Mouse (Mus musculus): ENCODE data around the gene Hist1h4k. TPM values are rescaled to one million over a fixed set of nuclear protein-coding genes. Genes with fewer than 3 reads are reported as not detected.
"Not testable (repeated sequence)": the region's sequence is repeated elsewhere in the genome, so short reads cannot be mapped to it uniquely, and the experiment has no call there.

Gene Hist1h4k
- polyA plus RNA-seq (2015; fragmentation: Nextera tagmentation; extraction: Ambion mirVana), result not detected in 2 replicates

GRCm38 (mm10) chr13:21750159-21751017 lies at the start of gene Hist1h4k:
Hist1h4k (minus strand) TSS chr13:21750505.
- under 1% methylated on average over 39 of the region's 56 CpGs for WGBS
- ATAC-seq, result peak; percentile 92
- H3K4me3 ChIP-seq (ENCODE audit: low read length), result peak within 1 kb of the TSS; percentile 48
- H3K27ac ChIP-seq (ENCODE audit: low read depth, low read length), result peak within 1 kb of the TSS; percentile 79
- not testable (repeated sequence) for H3K36me3 ChIP-seq (ENCODE audit: control insufficient read depth, insufficient read depth, low read length); H3K27me3 ChIP-seq (replicated peaks; ENCODE audit: control insufficient read depth, insufficient read depth, low read length); H3K9me3 ChIP-seq (ENCODE audit: control insufficient read depth, low read length)
- peaks cover 18% of the 10 kb centered on the region for H3K4me1 ChIP-seq (ENCODE audit: control insufficient read depth, insufficient read depth, low read depth, low read length)
- peak within 1 kb of the TSS; percentile 60 for H3K9ac ChIP-seq (ENCODE audit: low read depth, low read length)
- peak within 1 kb of the TSS; percentile 78 for H3K4me2 ChIP-seq (ENCODE audit: low read length)

DNA sequence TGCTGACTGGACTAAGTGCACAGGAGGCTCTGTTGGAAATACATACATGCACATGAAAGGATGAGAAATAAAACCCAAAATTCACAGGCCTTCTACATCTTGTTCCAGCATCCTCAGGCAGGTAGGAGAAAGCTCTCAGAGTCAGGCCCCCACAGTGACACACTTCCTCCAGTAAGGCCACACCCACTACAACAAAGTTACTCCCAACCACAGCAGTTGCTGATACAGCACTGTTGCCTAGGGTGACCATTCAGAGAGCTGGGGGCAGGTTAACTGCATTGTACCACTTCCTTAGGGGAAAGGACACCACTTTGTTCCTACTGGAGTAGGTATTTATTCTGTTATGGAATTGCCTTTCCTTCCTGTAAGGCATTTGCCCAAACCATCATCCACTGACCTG lies 46.9 kb upstream of the Hist1h4k start:
- not testable (repeated sequence) for H3K27ac ChIP-seq (ENCODE audit: low read depth, low read length); ATAC-seq; H3K4me1 ChIP-seq (ENCODE audit: control insufficient read depth, insufficient read depth, low read depth, low read length); H3K36me3 ChIP-seq (ENCODE audit: control insufficient read depth, insufficient read depth, low read length); H3K9me3 ChIP-seq (ENCODE audit: control insufficient read depth, low read length); H3K27me3 ChIP-seq (replicated peaks; ENCODE audit: control insufficient read depth, insufficient read depth, low read length); H3K9ac ChIP-seq (ENCODE audit: low read depth, low read length); H3K4me2 ChIP-seq (ENCODE audit: low read length); H3K4me3 ChIP-seq (ENCODE audit: low read length)

- H3K9ac ChIP-seq (ENCODE audit: low read depth, low read length), result no peak overlapping the region
- no peak overlapping the region for H3K4me2 ChIP-seq (ENCODE audit: low read length)
- H3K4me3 ChIP-seq (ENCODE audit: low read length), result no peak overlapping the region
- no peak overlapping the region for H3K27ac ChIP-seq (ENCODE audit: low read depth, low read length)
- H3K36me3 ChIP-seq (ENCODE audit: control insufficient read depth, insufficient read depth, low read length), result no peaks in the 10 kb centered on the region
- peaks cover 4% of the 10 kb centered on the region for H3K4me1 ChIP-seq (ENCODE audit: control insufficient read depth, insufficient read depth, low read depth, low read length)
- H3K27me3 ChIP-seq (replicated peaks; ENCODE audit: control insufficient read depth, insufficient read depth, low read length), result no peaks in the 10 kb centered on the region
- ATAC-seq, result no peak
- no peaks in the 10 kb centered on the region for H3K9me3 ChIP-seq (ENCODE audit: control insufficient read depth, low read length)
- WGBS, result 91% methylated on average over 7 of the region's 7 CpGs
These were observed 45.3 kb upstream of the Hist1h4k start for GRCm38 (mm10) chr13:21795584-21795983.

DNA sequence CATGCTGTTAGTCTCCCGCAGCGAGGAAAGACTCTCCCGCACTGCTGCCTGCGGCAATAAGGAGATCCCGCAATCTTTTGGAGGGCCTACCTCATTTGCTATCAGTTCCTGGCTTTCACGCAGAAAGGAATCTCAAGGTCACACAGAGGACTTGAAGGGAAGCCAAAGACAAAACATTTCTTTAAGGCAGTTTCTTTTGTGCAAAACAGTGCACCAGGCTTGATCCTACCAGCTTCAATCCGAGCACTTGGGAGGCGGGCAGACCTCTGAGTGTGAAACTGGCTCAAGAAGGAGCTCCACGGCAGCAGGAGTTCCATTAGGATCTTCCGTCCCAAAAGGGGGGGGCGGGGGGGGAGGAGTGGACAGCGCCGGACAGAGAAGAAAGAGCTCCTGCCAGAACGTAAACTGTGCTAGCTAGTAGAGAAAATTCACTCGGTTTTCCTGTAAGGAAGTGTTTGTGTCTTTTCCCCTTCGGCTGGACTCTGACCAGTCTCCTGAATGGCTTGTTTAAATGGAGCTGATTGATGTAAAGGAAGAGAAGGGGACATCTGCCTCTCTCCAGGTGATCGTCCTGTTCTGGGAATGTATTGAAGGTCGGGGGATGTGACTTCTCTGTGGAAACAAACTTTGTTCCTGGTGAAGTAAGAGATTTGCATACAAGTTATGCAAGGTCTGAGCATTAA lies 40.4 kb upstream of the Hist1h4k start:
- 5% methylated on average over 17 of the region's 18 CpGs for WGBS
- Histone ChIP-seq H3K27ac (ENCODE audit: low read depth, low read length) (no peak overlapping the region), H3K4me2 (ENCODE audit: low read length) (peak overlapping the region; percentile 50), H3K9me3 (ENCODE audit: control insufficient read depth, low read length) (no peaks in the 10 kb centered on the region), H3K9ac (ENCODE audit: low read depth, low read length) (0 out of 2 replicates have a peak overlapping the region, but pooled peaks have one; percentile 28), H3K27me3 (replicated peaks; ENCODE audit: control insufficient read depth, insufficient read depth, low read length) (no peaks in the 10 kb centered on the region), H3K4me1 (ENCODE audit: control insufficient read depth, insufficient read depth, low read depth, low read length) (peaks cover 10% of the 10 kb centered on the region), H3K36me3 (ENCODE audit: control insufficient read depth, insufficient read depth, low read length) (no peaks in the 10 kb centered on the region), H3K4me3 (ENCODE audit: low read length) (peak overlapping the region; percentile 19; the same call in 1 of the 2 replicates)
- no peak for ATAC-seq

GRCm38 (mm10) chr13:21789925-21790324 lies 39.6 kb upstream of the Hist1h4k start:
- no peak overlapping the region for H3K4me3 ChIP-seq (ENCODE audit: low read length)
- 60% methylated on average over 6 of the region's 6 CpGs for WGBS

GRCm38 (mm10) chr13:21787760-21788593 lies 37.7 kb upstream of the Hist1h4k start:
- Histone ChIP-seq H3K9ac (ENCODE audit: low read depth, low read length) (no peak overlapping the region), H3K27ac (ENCODE audit: low read depth, low read length) (no peak overlapping the region), H3K9me3 (ENCODE audit: control insufficient read depth, low read length) (no peaks in the 10 kb centered on the region), H3K4me2 (ENCODE audit: low read length) (peak overlapping the region; percentile 63), H3K4me3 (ENCODE audit: low read length) (no peak overlapping the region; the same call in 1 of the 2 replicates), H3K36me3 (ENCODE audit: control insufficient read depth, insufficient read depth, low read length) (no peaks in the 10 kb centered on the region), H3K4me1 (ENCODE audit: control insufficient read depth, insufficient read depth, low read depth, low read length) (peaks cover 17% of the 10 kb centered on the region), H3K27me3 (replicated peaks; ENCODE audit: control insufficient read depth, insufficient read depth, low read length) (no peaks in the 10 kb centered on the region)
- 16% methylated on average over 14 of the region's 21 CpGs for WGBS
- peak; percentile 10 for ATAC-seq

More at GRCm38 (mm10) chr13:21789925-21790324, 39.6 kb upstream of the Hist1h4k start:
- no peak for ATAC-seq
- Histone ChIP-seq H3K27ac (ENCODE audit: low read depth, low read length) (no peak overlapping the region), H3K4me1 (ENCODE audit: control insufficient read depth, insufficient read depth, low read depth, low read length) (peaks cover 10% of the 10 kb centered on the region), H3K9me3 (ENCODE audit: control insufficient read depth, low read length) (no peaks in the 10 kb centered on the region), H3K36me3 (ENCODE audit: control insufficient read depth, insufficient read depth, low read length) (no peaks in the 10 kb centered on the region), H3K27me3 (replicated peaks; ENCODE audit: control insufficient read depth, insufficient read depth, low read length) (no peaks in the 10 kb centered on the region), H3K4me2 (ENCODE audit: low read length) (no peak overlapping the region), H3K9ac (ENCODE audit: low read depth, low read length) (no peak overlapping the region)

DNA sequence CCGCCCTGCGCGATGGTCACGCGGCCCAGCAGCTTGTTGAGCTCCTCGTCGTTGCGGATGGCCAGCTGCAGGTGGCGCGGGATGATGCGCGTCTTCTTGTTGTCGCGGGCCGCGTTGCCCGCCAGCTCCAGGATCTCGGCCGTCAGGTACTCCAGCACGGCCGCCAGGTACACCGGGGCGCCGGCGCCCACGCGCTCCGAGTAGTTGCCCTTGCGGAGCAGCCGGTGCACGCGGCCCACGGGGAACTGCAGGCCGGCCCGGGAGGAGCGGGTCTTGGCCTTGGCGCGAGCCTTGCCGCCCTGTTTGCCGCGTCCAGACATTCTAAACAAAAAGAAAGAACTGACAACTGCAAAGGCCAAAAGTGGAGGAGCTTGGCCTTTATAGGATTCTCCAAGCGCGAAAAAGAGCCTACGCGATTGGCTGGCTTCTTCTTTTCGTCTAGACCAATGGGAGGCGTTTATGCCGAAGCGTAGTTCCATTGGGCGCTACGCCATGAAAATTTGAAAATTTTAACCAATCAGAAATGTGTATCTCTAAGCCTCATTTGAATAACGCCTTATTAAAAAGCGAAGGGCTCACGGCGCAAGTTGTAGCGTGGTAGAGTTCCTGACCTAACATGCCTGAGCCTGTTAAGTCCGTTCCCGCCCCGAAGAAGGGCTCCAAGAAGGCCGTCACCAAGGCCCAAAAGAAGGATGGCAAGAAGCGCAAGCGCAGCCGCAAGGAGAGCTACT lies 36.8 kb upstream of the Hist1h4k start, which contains the start of the genes Hist1h2an and Hist1h2bp:
TSS of gene Hist1h2an (minus strand) at position 320 of the 731 bp plus-strand sequence.
TSS of gene Hist1h2bp (plus strand) at position 563 of the 731 bp plus-strand sequence.
- Histone ChIP-seq H3K27ac (ENCODE audit: low read depth, low read length) (peak within 1 kb of the TSS; percentile 77), H3K9ac (ENCODE audit: low read depth, low read length) (peak within 1 kb of the TSS; percentile 51; the same call in 1 of the 2 replicates), H3K4me1 (ENCODE audit: control insufficient read depth, insufficient read depth, low read depth, low read length) (peaks cover 23% of the 10 kb centered on the region), H3K4me2 (ENCODE audit: low read length) (peak within 1 kb of the TSS; percentile 67), H3K4me3 (ENCODE audit: low read length) (peak within 1 kb of the TSS; percentile 42)
- not testable (repeated sequence) for H3K27me3 ChIP-seq (replicated peaks; ENCODE audit: control insufficient read depth, insufficient read depth, low read length); H3K36me3 ChIP-seq (ENCODE audit: control insufficient read depth, insufficient read depth, low read length); H3K9me3 ChIP-seq (ENCODE audit: control insufficient read depth, low read length)
- ATAC-seq, result peak; percentile 97
- under 1% methylated on average over 35 of the region's 63 CpGs for WGBS

DNA sequence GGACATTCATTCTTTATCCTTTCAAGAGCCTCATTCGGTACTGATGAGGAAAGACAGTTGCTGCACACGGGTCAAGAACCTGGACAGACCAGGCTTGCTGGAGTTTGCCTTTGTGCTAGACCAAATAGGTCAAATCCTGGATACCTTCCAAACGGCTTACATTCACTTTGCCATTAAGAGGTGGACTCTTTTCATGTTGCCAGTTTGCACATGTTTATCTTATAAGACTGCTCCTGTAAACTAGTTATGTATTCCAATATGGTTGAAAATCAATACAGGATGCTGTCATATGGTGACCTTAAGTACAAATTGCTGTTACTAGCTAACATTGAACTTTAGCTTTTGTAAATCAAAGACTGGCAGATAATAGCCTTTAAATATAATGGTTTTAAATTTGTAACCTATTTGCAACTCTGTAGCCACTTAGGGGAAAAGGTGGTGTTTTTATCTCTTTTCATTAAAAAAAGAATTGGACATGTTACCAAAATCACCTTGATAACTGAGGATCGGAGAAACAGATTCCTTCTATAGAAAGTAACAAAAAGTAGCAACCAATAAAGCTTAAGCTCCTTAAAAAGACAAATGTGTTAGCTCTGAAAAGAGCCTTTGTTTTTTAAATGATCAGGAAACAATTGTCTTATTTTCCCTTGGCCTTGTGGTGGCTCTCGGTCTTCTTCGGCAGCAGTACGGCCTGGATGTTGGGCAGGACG lies 36.0 kb upstream of the Hist1h4k start:
- no peaks in the 10 kb centered on the region for H3K27me3 ChIP-seq (replicated peaks; ENCODE audit: control insufficient read depth, insufficient read depth, low read length)
- peak overlapping the region; percentile 72; the same call in 1 of the 2 replicates for H3K27ac ChIP-seq (ENCODE audit: low read depth, low read length)
- peaks cover 23% of the 10 kb centered on the region for H3K4me1 ChIP-seq (ENCODE audit: control insufficient read depth, insufficient read depth, low read depth, low read length)
- H3K4me2 ChIP-seq (ENCODE audit: low read length), result peak overlapping the region; percentile 67
- H3K4me3 ChIP-seq (ENCODE audit: low read length), result peak overlapping the region; percentile 42
- H3K9ac ChIP-seq (ENCODE audit: low read depth, low read length), result peak overlapping the region; percentile 51; the same call in 1 of the 2 replicates
- 4% methylated on average over 8 of the region's 8 CpGs for WGBS
- H3K9me3 ChIP-seq (ENCODE audit: control insufficient read depth, low read length), result no peaks in the 10 kb centered on the region
- no peaks in the 10 kb centered on the region for H3K36me3 ChIP-seq (ENCODE audit: control insufficient read depth, insufficient read depth, low read length)
- ATAC-seq, result no peak

Data from hindbrain, embryonic 16.5 days (tissue).